Mouse (Mus musculus) liver, postnatal 0 days (tissue): ENCODE data around the gene Fam169a. TPM values are rescaled to one million over a fixed set of nuclear protein-coding genes. Genes with fewer than 3 reads are reported as not detected.
A peak's percentile ranks its signal among the peaks of the same experiment; 100 is the strongest.
"Not testable (repeated sequence)": the region's sequence is repeated elsewhere in the genome, so short reads cannot be mapped to it uniquely, and the experiment has no call there.

Source experiments
- ATAC-seq: fragments of 200-750 bp; cut with Nextera tagmentation; 2 replicates; pipeline ENCODE4 v1.8.0; 2017; ENCODE audit warnings: mild to moderate bottlenecking, moderate library complexity
- DNase-seq: peaks from one replicate; pipeline ENCODE4 v3.0.0-alpha.2; 2016
- H3K27ac ChIP-seq: fragments of 300-500 bp; sonication (generic); 2 replicates; pipeline ENCODE4 v1.5.1; 2014; ENCODE audit warnings: antibody characterized with exemption, moderate library complexity, mild to moderate bottlenecking, low read depth
- H3K27me3 ChIP-seq: fragments of 300-500 bp; sonication (generic); 2 replicates; pipeline ENCODE4 v1.6.1; 2014; ENCODE audit warnings: low read length, control low read depth, mixed read lengths; ENCODE audit not compliant: insufficient read depth
- H3K36me3 ChIP-seq: fragments of 300-500 bp; sonication (generic); replicated peaks from 2 replicates; pipeline ENCODE4 v1.6.1; 2014; ENCODE audit warnings: mild to moderate bottlenecking, control low read depth, low read length, moderate library complexity, mixed read lengths; ENCODE audit not compliant: insufficient read depth
- H3K4me1 ChIP-seq: fragments of 300-500 bp; sonication (generic); 2 replicates; pipeline ENCODE4 v1.6.1; 2014; ENCODE audit warnings: antibody characterized with exemption, mild to moderate bottlenecking, control low read depth; ENCODE audit not compliant: insufficient read depth
- H3K4me2 ChIP-seq: fragments of 300-500 bp; sonication (generic); 2 replicates; pipeline ENCODE4 v1.6.1; 2014; ENCODE audit warnings: low read depth, mild to moderate bottlenecking, low read length, moderate library complexity, mixed read lengths
- H3K4me3 ChIP-seq: fragments of 300-500 bp; sonication (generic); 2 replicates; pipeline ENCODE4 v1.5.1; 2014; ENCODE audit warnings: low read depth, low read length
- H3K9ac ChIP-seq: fragments of 300-500 bp; sonication (generic); replicated peaks from 2 replicates; pipeline ENCODE4 v1.6.1; 2014; ENCODE audit warnings: mild to moderate bottlenecking, moderate library complexity
- H3K9me3 ChIP-seq: fragments of 300-500 bp; sonication (generic); 2 replicates; pipeline ENCODE4 v1.6.1; 2016; ENCODE audit warnings: mild to moderate bottlenecking, control low read depth, low read length, mixed read lengths
- CTCF ChIP-seq: sonication (generic); IDR thresholded peaks from 2 replicates; pipeline ENCODE4 v1.5.1; 2016; ENCODE audit warnings: antibody characterized with exemption, low read depth
- EP300 ChIP-seq: IDR thresholded peaks from 2 replicates; pipeline ENCODE4 v1.6.1; 2016; ENCODE audit warnings: antibody characterized with exemption, low read depth, mild to moderate bottlenecking
- WGBS: fragments of 180-500 bp; shearing (Covaris S2); extraction: QIAGEN DNeasy Blood & Tissue Kit; methylation state at CpG from one replicate; pipeline ENCODE4 v1.1.7; 2014; ENCODE audit not compliant: insufficient replicate concordance; 5-methylcytosine and 5-hydroxymethylcytosine counted together
- polyA plus RNA-seq: library from polyadenylated mRNA; unstranded; fragments of >200 nt; fragmentation: Nextera tagmentation; extraction: Ambion mirVana; gene quantifications from 2 replicates; pipeline ENCODE4 v1.2.1, GENCODE M21; 2015

The Fam169a gene
- polyA plus RNA-seq, 1 experiment from 2014 or later: 0.27 TPM

GRCm38 (mm10) chr13:97063431-97063830, 3.7 kb upstream of the Fam169a start:
- DNase-seq: no peak
- no peak for ATAC-seq
- no peak overlapping the region for H3K4me3 ChIP-seq
- H3K4me1 ChIP-seq: peaks cover 10% of the 10 kb centered on the region
- TF ChIP-seq CTCF (no peak), EP300 (no peak)
- no peak overlapping the region for H3K27ac ChIP-seq
- peaks cover 4% of the 10 kb centered on the region; the same call in 1 of the 2 replicates for H3K27me3 ChIP-seq
- no peak overlapping the region for H3K9ac ChIP-seq
- 36% methylated on average over 2 of the region's 2 CpGs for WGBS
- H3K4me2 ChIP-seq: no peak overlapping the region
- no peaks in the 10 kb centered on the region for H3K9me3 ChIP-seq
- no peaks in the 10 kb centered on the region for H3K36me3 ChIP-seq

GRCm38 (mm10) chr13:97064413-97064812, 2.7 kb upstream of the Fam169a start:
- Histone ChIP-seq H3K9ac (no peak overlapping the region), H3K27me3 (peaks cover 4% of the 10 kb centered on the region; the same call in 1 of the 2 replicates), H3K4me2 (0 out of 2 replicates have a peak overlapping the region, but pooled peaks have one; percentile 9), H3K4me1 (peaks cover 10% of the 10 kb centered on the region), H3K9me3 (no peaks in the 10 kb centered on the region), H3K27ac (no peak overlapping the region), H3K36me3 (no peaks in the 10 kb centered on the region), H3K4me3 (no peak overlapping the region)
- ATAC-seq (peak; percentile 12; the same call in 1 of the 2 replicates), DNase-seq (no peak)
- WGBS: 38% methylated on average over 3 of the region's 3 CpGs
- TF ChIP-seq CTCF: no peak
- TF ChIP-seq EP300: no peak

GRCm38 (mm10) chr13:97064844-97065621, 2.1 kb upstream of the Fam169a start:
- 0 out of 2 replicates have a peak overlapping the region, but pooled peaks have one; percentile 9 for H3K4me2 ChIP-seq
- DNase-seq (peak; percentile 36), ATAC-seq (peak; percentile 40; the same call in 1 of the 2 replicates)
- H3K36me3 ChIP-seq, H3K27me3 ChIP-seq, H3K27ac ChIP-seq, H3K9ac ChIP-seq, H3K9me3 ChIP-seq, H3K4me1 ChIP-seq, H3K4me3 ChIP-seq: not testable (repeated sequence)
- WGBS: 50% methylated on average over 18 of the region's 18 CpGs

GRCm38 (mm10) chr13:97067691-97068090, 605 bp downstream of the Fam169a start:
- Histone ChIP-seq H3K9me3 (no peaks in the 10 kb centered on the region), H3K36me3 (no peaks in the 10 kb centered on the region), H3K27ac (0 out of 2 replicates have a peak overlapping the region, but pooled peaks have one; percentile 30), H3K27me3 (peaks cover 27% of the 10 kb centered on the region), H3K4me2 (peak overlapping the region; percentile 66), H3K4me1 (peaks cover 20% of the 10 kb centered on the region), H3K4me3 (peak overlapping the region; percentile 40), H3K9ac (no peak overlapping the region)
- ATAC-seq: no peak
- TF ChIP-seq EP300 (no peak), CTCF (no peak)
- no peak for DNase-seq
- WGBS: 48% methylated on average over 6 of the region's 6 CpGs

- peaks cover 31% of the 10 kb centered on the region for H3K27me3 ChIP-seq
- no peaks in the 10 kb centered on the region for H3K9me3 ChIP-seq
- no peak for DNase-seq
- TF ChIP-seq EP300: no peak
- TF ChIP-seq CTCF: no peak
- H3K27ac ChIP-seq: no peak overlapping the region
- no peaks in the 10 kb centered on the region for H3K36me3 ChIP-seq
- H3K4me1 ChIP-seq: peaks cover 20% of the 10 kb centered on the region
- no peak overlapping the region for H3K9ac ChIP-seq
- no peak for ATAC-seq
- H3K4me3 ChIP-seq: no peak overlapping the region
- peak overlapping the region; percentile 66 for H3K4me2 ChIP-seq
- 72% methylated on average over 8 of the region's 8 CpGs for WGBS
Observed at GRCm38 (mm10) chr13:97068151-97068550, 1.1 kb downstream of the Fam169a start.

- TF ChIP-seq CTCF (no peak), EP300 (no peak)
- ATAC-seq: peak; percentile 46; the same call in 1 of the 2 replicates
- Histone ChIP-seq H3K4me1 (peaks cover 11% of the 10 kb centered on the region), H3K27me3 (peaks cover 38% of the 10 kb centered on the region), H3K9me3 (no peaks in the 10 kb centered on the region), H3K36me3 (no peaks in the 10 kb centered on the region), H3K9ac (peak overlapping the region; percentile 61), H3K4me3 (peak overlapping the region; percentile 74), H3K27ac (no peak overlapping the region), H3K4me2 (peak overlapping the region; percentile 98)
- peak; percentile 36 for DNase-seq
- WGBS: 3% methylated on average over 71 of the region's 85 CpGs
Observed at GRCm38 (mm10) chr13:97070931-97071625, 4.0 kb downstream of the Fam169a start.
